Mouse (Mus musculus): ENCODE data around the gene Mcl1.
"Not testable (repeated sequence)": the region's sequence is repeated elsewhere in the genome, so short reads cannot be mapped to it uniquely, and the experiment has no call there.

The Mcl1 gene

DNA sequence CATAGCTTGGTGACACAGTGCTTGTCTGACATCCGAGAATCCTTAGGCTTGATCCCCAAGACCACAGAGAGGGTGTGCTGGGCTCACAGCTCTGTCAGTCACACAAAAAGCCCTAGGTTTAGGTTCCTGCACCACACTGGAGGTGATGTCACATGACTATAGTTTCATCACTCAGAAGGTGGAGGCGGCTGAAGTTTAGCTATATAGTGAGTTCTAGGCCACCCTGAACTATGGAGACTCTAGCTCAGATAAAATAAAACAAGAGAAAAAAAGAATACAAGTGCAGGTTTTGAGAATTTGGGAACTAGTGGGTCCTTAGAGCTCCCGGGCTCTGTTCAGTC lies 7.6 kb upstream of the Mcl1 start:
- no peak for DNase-seq

DNA sequence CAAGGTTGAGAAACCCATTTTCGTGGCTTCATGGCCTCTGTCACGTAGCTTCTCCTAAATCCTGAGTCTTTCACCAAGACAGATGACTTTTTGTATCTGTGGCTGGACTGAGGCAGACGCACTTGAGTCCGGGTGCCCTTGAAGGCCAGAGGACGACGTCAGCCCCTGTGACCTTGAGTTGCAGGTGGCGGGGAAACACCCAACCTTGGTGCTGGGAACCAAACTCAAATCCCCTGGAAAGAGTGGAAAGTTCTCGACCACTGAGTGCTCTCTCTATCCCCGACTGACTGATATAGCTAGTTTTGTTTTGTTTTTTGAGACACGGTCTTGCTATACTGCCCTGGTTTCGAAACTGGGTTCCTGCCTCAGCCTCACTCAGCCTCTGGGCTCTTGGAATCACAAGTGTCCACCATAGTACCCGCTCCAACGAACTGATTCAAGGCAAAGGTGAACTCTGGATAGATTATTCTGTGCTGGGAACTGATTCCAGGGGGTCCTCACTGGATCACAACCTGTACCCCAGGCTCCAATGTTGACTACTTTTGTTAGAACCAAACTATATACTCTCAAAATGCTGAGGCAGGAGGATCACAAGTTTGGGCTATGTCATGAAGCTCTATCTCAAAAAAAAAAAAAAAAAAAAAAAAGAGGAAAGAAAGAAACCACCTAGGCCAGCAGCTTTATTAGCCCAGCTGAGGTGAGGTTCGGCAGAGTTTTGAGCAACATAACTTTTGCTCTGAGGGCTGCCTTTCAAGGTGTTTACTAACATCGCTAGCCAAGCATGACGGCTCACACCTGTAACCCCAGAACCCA lies 7.0 kb upstream of the Mcl1 start:
- no peak for DNase-seq

DNA sequence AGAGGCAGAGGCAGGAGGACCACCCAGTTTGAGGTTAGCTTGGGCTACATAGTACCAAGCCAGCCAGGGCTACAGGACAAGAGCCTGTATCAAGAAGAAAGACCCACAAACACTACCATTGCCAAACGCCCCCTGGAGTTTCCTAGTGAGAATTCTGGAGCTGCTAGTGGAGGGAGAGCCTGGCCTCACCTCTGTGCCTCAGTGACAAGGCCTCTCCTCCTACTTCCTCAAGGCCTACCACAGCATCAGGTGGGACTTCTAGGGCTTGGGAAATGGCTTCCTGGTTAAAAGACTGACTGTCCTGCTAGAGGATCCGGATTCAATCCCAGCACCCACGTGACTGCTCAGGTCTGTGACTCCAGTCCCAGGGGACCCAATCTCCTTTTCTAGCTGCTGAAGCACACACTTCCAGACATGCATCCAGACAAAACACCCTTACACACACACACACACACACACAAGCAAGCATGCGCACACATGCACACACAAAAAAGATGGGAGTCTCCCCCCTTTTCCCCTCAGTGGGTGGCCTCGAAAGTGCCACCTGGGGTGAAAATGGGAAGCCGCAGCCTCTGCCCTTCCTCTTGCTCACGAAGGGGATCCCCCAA lies 6.3 kb upstream of the Mcl1 start:
- no peak for DNase-seq

DNA sequence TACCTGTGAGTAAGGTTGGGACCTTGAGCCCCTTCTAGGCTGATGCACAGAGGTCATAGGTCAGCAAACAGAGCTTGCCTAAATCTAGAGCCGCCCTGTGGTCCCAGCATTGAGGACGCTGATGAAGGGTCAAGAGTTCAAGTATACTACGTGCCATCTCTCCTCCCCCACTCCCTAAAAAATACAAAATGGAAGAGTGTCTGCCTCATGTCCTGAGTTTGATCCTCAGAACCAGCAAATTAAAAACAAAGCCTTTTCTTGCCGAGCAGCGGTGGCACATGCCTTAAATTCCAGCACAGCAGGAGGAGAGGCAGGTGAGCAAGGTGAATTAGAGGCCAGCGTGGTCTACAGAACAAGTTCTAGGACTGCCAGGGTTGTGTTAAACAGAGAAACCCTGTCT lies 5.7 kb upstream of the Mcl1 start:
- no peak for DNase-seq

DNA sequence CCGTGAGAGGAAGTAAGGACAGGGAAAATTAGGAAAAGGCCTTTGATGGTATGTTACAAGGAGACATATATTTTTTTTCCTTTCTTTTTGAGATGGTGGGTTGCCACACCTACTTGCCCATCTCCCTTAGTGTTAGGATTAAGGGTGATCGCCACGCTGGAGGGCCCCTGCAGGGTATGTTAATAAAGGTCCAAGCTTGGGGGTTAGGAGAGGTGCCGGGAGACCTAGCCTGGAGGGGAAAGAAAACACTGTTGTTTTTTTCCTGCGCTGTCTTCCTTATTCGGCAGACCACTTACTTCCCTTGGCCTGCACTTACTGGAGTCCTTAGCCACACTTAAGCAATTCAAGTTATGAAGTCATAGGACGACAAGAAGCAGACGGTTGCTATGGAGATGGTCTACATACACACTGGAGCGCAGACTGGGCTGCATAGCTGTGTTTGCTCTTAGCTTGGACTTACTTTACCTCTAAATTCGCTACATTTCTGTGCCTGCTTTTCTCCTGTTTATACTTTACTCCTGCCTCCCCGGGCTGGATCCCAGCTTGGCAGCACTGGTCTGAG lies 5.0 kb upstream of the Mcl1 start:
- no peak for DNase-seq

DNA sequence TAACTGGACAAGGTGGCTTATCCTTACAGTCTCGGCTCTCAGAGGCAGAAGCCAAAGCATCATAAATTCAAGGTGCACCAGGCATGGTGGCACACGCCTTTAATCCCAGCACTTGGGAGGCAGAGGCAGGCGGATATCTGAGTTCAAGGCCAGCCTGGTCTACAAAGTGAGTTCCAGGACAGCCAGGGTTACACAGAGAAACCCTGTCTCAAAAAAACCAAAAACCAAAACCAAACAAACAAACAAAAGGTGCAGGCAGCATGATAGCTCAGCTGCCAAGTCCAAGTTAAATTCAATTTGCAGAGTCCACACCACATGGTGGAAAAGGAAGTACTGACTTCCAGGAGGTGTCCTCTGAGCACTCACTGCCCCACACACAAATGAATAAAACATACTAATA lies 4.2 kb upstream of the Mcl1 start:
- not testable (repeated sequence) for DNase-seq

DNA sequence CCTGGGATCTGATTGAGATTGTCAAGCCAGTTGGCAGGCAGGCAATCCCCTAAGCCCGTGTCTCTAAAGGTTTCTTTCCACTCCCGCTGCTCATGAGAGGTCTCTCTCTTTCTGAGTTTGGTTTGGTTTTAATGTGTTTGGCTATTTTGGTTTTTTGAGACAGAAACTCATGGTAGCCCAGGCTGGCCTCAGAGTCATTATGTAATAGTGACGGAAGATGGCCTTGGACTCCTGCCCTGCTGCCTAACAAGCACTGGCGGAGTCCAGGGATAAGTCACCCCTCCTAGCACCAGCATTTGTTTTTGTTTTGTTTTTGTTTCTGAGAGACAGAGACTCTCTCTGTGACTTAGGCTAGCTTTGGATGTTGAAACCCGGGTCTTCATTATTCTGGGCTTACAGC lies 3.2 kb upstream of the Mcl1 start:
- no peak for DNase-seq

DNA sequence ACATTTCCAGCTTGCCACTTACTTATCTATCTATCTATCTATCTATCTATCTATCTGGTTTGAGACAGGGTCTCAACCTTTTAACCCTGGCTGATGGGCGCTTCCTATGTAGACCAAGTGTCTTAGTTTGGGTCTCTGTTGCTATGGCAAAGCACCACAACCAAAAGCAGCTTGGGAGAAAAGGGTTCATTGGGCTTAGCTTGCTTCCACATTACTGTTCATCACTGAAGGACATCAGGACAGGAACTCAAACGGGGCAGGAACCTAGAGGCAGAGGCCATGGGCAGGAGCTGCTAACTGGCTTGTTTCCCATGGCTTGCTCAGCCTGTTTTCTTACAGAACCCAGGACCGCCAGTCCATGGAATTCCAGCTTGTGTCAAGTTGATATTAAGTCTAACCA lies 1.5 kb upstream of the Mcl1 start:
- DNase-seq = no peak

DNA sequence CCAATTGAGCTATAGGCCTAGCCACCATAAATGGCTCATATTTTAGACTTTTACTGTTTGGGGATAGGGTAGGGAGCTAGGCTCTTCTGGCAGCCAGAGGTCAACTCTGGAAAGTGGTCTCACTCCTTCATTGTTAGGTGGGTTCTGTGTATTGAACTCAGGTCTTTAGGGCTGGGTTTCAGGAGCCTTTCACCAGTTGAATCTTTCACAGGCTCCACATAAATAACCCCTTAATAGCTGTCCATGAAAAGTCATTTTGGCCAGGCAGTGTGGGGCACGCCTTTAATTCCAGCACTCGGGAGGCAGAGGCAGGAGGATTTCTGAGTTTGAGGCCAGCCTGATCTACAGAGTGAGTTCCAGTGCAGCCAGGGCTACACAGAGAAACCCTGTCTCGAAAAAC lies 877 bp upstream of the Mcl1 start:
- DNase-seq = no peak

DNA sequence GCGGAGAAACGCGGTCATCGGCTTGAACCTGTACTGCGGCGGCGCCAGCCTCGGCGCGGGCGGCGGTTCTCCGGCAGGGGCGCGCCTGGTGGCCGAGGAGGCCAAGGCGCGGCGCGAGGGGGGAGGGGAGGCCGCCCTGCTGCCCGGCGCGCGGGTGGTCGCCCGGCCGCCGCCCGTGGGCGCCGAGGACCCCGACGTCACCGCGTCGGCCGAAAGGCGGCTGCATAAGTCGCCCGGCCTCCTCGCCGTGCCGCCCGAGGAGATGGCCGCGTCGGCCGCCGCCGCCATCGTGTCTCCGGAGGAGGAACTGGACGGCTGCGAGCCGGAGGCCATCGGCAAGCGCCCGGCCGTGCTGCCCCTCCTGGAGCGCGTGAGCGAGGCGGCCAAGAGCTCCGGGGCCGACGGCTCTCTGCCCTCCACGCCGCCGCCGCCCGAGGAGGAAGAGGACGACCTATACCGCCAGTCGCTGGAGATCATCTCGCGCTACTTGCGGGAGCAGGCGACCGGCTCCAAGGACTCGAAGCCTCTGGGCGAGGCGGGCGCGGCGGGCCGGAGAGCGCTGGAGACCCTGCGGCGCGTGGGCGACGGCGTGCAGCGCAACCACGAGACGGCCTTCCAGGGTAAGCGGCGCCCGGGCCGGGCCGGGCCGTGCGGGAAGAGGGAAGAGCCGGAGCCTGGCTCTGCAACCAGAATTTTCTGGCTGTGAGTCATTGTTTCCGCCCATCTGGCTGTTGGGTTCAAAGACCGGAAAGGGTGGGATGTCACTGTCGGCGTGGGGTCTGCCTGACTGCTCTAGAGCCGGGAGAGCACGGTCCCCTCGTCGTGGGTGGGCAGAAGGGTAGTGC lies 502 bp downstream of the Mcl1 start:
- DNase-seq = peak; percentile 83 to 84

DNA sequence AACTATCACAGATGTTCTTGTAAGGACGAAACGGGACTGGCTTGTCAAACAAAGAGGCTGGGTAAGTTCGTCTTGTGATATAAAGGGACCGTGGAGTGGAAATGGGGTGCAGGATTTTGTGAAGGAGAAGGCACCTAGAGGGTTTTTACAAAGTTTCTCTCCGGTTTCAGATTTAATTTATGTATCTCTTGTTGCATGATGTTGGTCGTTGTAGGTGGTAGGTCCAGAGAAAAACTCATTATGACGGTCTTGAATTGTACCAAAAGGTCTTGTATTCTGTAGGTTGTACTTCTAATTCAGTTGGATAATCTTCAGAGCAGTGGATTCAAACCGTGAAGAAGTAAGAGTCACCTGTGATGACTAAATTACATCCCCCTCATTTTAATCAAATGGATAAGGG lies 1.4 kb downstream of the Mcl1 start:
- no peak for DNase-seq

DNA sequence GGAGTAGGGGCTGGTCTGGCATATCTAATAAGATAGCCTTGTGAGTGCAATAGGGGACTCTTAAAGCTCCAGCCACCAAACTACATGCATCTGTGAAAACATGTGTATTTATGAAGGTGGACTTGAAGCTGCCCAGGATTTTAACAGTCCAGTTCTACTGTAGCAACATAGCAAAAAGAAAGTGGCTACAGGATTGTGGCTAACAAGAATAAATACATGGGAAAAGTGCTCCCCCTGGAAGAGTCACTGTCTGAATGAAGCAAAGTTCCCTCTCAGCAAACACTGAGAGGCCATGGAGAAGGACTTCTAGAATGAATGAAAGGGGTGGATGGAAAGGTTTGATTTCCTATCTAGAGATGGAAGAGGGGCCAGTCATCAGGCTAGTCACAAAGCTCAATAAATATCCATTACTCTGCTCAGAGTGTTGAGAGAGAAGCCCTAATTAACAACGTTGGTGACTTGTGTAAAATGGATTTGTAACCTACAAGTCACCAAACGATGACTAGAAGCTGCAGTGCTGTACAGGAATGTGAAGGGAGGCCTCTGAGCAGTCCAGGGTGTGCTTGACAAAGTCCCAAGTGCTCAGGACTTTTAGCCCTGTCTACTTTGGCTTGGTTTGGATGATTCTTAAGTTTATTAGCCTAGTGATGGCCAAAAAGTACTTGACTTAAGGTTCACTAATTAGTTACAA lies 2.3 kb downstream of the Mcl1 start:
- no peak for DNase-seq

DNA sequence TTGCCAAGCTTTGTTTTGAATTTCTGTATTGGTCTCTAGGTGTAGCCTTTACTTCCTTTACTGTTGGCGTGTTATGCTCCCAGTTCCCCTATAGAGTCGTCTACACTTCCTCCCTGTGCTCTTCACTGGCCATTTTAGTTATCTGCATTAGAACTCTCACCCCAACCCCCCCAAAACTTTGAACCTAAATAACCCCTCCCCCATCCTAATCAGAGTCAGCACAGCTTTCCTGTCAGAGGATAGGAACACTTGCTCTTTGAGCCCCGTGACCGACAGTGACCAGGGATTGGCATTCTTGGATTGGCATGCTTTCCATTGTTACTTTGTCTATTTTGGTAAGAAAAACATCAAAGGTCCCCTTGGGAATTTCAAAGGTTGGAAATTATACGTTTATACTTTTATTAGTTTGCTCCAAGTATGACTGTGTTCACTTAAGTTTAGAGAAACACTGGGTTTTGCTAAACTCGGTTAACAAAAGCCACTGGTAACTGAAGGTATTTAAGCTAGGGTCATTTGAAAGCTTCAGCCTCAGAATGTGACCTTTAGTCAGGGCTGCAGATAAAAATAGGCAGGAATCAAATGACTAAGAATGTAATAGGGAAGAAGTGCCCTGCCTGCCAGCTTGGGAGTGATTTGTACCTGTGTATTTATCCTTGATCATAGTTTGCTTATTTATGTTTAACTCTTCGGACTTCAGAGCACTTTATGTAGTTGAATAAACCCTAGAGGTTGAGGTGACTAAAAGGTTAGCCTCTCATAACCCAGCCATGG lies 3.5 kb downstream of the Mcl1 start:
- no peak for DNase-seq

DNA sequence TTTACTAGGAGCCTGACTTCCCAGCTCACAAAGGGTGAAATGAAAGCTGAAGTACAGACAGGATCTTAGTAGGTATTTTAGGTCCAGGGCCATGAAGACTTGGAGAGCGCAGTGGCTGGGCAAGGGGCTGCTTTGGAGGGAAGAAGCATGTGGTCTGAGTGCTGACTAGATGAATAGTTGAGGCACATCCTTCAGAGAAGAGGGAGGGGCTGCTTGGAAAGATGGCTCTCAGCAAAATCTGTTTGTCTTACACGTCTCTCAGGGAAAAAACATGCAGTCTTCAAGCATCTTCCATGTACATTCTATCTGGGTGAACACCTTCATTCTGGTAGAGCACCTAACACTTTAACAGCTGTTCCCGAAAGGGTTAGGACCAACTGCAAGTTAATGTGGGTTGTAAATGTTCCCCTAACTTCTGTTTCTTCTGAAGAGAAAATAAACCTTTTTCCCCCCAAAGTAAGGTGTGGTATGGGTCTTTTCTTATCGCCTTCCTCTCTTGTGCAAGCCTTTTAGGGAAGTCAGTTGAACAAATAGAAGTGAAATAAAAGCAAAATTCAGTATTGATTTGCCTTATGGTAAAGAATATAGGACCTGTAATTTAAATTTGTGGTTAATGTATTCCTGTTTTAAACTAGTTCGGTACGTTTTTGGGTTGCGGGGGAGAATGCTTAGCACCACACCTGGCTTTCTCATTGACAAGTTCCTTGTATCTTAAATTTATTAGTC lies 4.3 kb downstream of the Mcl1 start:
- DNase-seq = no peak

DNA sequence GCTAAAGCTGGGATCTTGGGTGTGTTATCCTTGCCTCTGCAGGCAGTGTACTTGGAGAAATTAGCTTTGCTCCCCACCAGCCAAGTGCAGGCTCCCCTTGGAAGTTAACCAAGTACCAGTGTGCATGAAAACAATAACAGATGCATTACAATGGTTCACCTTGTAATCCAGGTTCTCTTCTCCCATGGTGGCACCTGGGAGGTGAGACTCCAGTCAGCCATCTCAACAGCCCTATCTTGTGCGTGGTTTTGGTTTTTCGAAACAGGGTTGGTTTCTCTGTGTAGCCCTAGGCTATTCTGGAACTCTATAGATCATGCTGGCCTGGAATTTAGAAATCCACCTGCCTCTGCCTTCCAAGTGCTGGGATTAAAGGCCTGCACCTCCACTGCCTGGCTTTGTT lies 4.9 kb downstream of the Mcl1 start:
- no peak for DNase-seq

DNA sequence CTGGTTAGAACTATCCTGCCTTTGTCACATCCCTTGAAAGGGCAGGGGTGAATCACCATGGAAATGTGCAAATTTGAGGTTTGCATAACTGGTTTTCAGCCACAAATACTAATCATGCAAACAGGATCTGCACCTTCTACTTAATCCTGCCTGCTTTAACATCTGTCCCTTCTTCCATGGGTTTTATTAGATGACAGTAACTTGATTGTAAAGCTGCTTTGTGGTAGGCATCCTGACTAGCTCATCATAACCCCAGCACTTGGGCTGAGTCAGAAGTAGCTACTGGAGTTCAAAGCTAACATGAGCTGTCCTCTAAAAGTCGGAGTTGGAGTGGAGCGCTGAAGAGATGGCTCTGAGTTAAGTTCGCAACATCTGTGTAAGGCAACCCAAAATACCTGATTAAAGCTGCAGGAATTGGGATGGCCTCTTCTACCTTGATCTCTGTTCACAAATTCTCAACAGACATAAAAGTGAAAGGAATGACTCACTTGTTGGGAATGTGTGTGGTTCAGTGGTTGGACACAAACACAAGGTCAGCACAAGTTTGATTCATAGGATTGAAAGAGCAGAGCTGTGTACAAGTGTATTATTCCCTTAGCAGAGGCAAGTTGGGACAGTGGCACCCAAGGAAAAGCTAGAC lies 5.5 kb downstream of the Mcl1 start:
- no peak for DNase-seq

DNA sequence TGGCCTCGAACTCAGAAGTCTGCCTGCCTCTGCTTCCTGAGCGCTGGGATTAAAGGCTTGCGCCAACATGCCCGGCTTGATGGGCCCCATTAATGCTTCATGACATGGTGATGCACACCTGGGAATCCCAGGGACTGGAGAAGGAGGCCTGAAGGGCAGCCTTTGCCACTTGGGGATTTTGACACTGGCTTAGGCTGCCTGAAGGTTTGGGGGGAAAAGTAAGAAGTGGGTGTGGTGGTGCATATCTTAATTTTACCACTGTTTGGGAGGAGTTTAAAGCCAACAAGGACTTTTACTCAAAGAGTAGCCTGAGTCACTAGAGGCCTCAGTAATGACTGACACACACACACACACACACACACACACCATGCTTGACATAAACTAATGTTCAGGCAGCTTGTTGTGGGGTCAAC lies 6.4 kb downstream of the Mcl1 start:
- no peak for DNase-seq

DNA sequence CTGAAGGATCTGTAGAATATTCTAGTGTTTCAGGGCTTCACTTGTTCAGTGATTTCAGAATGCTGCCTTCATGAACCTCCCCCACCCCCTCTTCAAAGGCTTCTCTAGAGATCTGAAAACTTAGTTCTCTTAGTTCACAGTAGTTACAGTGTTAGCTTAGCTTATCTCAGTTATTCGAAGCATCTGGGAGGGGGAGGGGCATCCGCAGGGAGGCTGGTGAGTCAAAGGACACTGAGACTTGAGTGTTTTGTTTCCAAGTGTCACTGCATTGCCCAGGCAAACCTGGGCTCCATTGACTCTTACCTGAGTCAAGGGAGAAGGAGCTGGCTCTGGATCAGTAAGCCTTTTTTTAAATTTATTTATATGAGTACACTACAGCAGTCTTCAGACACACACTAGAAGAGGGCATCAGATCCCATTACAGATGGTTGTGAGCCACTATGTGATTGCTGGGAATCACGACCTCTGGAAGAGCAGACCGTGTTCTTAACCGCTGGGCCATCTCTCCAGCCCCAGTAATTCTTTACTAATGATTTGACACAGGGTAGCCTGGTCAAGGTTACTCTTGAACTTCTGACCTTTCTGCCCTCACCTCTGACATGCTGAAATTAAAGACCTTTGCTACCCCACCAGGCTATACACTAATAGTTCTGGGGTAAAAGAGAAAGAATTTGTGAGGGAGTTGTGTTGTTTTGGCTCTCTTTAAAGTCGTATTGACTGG lies 7.7 kb downstream of the Mcl1 start:
- peak in 1 of 2 experiments; percentile 33 for DNase-seq

DNA sequence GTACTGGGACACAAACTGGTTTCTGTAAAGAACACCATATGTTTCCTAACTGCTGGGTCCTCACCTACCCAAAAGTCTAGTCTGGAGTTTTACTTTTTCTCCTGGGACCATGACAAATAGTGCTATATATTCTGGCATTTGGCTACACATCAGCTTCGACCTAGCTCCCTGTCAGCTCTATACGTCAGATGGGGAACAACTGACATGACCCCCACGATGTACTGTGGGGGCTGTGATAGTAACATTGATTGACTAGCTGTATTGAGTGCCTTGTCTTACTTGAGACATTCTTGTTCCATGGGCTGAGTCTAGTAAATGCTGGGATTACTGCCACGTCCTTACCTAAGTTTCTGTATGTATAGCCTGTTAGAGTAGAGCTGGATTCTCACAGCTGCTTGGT lies 8.9 kb downstream of the Mcl1 start:
- DNase-seq = no peak

DNA sequence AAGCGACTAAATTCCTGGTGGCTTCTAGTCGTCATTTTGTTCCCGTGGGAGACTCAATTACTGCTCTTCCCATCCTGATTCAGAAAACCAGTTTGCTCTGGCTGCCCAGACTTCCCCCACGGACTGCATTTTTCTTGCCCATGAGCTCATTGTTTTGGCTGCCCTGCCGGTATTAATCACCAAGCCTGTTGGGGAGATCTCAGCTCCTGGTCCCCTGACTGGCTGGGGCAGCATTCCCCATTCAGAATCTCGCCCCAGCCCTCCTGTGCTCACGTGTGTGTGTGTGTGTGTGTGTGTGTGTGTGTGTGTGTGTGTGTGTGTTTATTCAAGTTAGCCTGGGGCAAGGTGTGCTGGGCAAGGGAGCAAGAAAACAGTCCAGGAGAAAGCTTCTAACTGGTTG lies 9.4 kb downstream of the Mcl1 start:
- no peak for DNase-seq
